Mouse (Mus musculus) cerebellum, adult 18-20 months (tissue): Measurements from ENCODE around the gene Mfap5.
"Not testable (repeated sequence)": the region's sequence is repeated elsewhere in the genome, so short reads cannot be mapped to it uniquely, and the experiment has no call there.

Experiments used
- DNase-seq, 2 experiments: peaks; one replicate each; pipeline ENCODE4 v3.0.0; 2021

Mfap5 gene

GRCm38 (mm10) chr6:122565070-122565784 is 59.6 kb downstream of the Mfap5 start:
- DNase-seq = no peak

GRCm38 (mm10) chr6:122569113-122569512 is 63.5 kb downstream of the Mfap5 start:
- no peak for DNase-seq

- DNase-seq = no peak
Observed at GRCm38 (mm10) chr6:122569762-122570161, 64.1 kb downstream of the Mfap5 start.

- DNase-seq = no peak
Observed at GRCm38 (mm10) chr6:122570695-122571616, 65.3 kb downstream of the Mfap5 start.

GRCm38 (mm10) chr6:122571617-122571959 is 65.9 kb downstream of the Mfap5 start:
- no peak for DNase-seq

- not testable (repeated sequence) for DNase-seq
Observed at GRCm38 (mm10) chr6:122575037-122575436, 69.4 kb downstream of the Mfap5 start.

GRCm38 (mm10) chr6:122577030-122577429 is 71.4 kb downstream of the Mfap5 start:
- no peak for DNase-seq
